Mouse (Mus musculus): ENCODE measurements around the gene Gm11020.
A peak's percentile ranks its signal among the peaks of the same experiment; 100 is the strongest.
"Not testable (repeated sequence)": the region's sequence is repeated elsewhere in the genome, so short reads cannot be mapped to it uniquely, and the experiment has no call there.

Gene Gm11020

GRCm38 (mm10) chr8:104321267-104321666, at the start of gene Gm11020:
TSS of gene Gm11020 (plus strand) at chr8:104321567.
- not testable (repeated sequence) for DNase-seq

DNA sequence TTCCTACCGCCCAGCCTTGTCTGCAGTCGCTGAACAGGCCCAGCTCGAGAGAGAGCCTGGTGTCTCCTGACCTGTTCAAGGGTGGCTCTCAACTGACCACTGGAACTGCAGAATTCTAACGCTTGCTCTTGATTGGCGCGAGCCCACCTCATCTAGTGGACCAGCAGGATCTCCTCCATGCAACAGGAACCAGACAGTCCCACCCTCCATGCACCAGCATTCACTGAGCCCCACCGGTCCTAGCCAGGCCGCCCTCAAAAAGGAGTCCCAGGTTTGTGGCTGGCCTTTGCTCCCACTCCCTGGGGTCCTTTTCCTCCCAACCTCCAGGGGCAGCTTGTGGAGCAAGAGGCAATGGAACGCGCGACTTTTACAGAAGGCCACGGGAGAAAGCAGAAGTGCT, 28.3 kb upstream of the Gm11020 start, which contains the start of gene Cmtm2a:
Gene Cmtm2a, minus strand, starts transcription at position 101 of the 400 bp plus-strand sequence.
- DNase-seq: not testable (repeated sequence)

DNA sequence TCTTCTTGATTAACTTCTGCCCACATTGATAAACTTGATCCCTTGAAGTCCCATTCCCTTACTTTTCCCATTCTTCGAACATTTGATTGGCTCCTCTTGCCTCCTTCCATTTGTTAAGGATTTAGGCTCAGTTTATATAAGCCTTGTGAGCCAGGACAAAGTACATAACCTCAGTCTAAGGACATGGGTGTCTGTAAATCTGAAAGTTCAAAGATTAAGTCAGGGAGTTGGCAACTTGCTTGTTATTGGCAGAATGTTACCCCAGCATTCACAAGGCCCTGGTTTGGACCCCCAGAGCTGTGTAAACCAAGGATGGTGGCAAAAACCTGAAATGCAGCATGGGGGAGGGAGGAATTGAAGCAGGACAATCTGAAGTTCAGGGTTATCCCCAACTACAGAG, 27.0 kb upstream of the Gm11020 start:
- no peak for DNase-seq

- DNase-seq: not testable (repeated sequence)
Measured at GRCm38 (mm10) chr8:104301577-104301976, 19.8 kb upstream of the Gm11020 start.

- DNase-seq: not testable (repeated sequence)
Measured at GRCm38 (mm10) chr8:104302536-104302935, 18.8 kb upstream of the Gm11020 start.

DNA sequence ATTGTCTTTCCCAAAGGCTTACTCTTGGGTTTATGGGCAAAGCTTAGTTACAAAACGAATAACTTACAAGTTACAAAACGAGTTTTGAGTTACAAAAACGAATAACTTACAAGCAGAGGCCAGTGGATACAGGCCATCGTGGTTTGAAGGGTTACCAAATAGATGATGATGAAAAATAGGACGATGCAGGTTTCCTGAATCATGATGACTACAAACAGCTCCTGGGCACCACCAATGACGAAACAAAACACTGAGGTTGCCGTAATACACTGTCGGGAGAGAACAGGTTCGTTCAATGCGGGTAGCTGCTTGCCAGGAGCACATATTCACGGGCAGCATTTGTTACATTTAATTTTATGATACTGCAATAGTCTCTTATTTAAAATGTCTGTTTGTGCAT, 16.4 kb upstream of the Gm11020 start:
- no peak for DNase-seq

DNA sequence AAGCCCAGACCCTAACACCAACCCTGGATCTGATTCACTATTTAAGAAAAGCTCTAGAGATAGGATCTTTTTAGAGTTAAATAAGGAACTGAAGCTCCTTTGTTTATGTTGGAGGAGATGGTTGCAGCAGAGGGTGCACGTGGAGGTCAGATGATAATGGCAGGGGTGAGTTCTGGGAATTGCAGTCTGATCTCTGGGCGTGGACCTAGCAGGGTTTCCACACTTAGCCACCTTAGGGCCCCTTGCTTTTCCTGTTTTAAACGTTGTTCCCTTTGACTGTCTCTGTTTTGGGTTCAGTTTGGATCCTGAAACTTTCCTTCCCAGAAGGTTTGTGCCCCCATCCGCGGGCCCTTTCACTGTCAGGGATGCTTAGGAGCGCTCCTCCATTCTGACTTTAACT, 13.0 kb upstream of the Gm11020 start:
- DNase-seq: not testable (repeated sequence)

DNA sequence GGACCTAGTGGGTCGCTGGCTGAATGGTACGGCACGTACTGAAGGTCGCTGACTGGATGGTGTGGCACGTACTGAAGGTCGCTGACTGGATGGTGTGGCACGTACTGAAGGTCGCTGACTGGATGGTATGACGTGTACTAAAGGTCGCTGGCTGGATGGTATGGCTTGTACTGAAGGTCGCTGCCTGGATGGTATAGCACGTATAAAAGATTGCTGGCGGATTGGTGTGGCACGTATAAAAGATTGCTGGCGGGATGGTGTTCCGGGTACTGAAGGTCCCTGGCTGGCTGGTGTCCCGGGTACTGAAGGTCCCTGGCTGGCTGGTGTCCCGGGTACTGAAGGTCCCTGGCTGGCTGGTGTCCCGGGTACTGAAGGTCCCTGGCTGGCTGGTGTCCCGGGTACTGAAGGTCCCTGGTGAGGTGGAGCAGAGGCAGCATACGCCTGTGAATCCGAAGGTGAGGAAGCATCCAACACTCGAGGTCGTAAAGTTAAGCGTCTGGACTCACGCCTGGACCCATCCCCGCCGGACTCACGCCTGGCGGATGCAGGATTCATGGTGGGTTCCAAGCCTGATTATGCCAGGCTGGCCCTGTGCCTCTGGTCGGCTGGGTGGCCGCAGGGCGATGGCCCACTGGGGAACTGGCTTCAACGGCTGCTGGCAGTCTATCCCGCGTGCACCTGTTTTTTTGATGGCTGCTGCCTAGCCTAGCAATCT, 11.8 kb upstream of the Gm11020 start, which contains the start of the genes Gm45711 and Cmtm1:
Gene Gm45711, minus strand, starts transcription at position 641 of the 715 bp plus-strand sequence.
Gene Cmtm1, minus strand, starts transcription at position 705 of the 715 bp plus-strand sequence.
- DNase-seq: not testable (repeated sequence)

- not testable (repeated sequence) for DNase-seq
Measured at GRCm38 (mm10) chr8:104312023-104312422, 9.3 kb upstream of the Gm11020 start.

- no peak for DNase-seq
Measured at GRCm38 (mm10) chr8:104313311-104313710, 8.1 kb upstream of the Gm11020 start.

DNA sequence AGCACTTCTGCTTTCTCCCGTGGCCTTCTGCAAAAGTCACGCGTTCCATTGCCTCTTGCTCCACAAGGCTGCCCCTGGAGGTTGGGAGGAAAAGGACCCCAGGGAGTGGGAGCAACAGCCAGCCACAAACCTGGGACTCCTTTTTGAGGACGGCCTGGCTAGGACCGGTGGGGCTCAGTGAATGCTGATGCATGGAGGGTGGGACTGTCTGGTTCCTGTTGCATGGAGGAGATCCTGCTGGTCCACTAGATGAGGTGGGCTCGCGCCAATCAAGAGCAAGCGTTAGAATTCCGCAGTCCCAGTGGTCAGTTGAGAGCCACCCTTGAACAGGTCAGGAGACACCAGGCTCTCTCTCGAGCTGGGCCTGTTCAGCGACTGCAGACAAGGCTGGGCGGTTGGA, 563 bp downstream of the Gm11020 start, which contains the start of gene Cmtm2b:
Gene Cmtm2b, plus strand, starts transcription at position 301 of the 400 bp plus-strand sequence.
- DNase-seq: not testable (repeated sequence)

DNA sequence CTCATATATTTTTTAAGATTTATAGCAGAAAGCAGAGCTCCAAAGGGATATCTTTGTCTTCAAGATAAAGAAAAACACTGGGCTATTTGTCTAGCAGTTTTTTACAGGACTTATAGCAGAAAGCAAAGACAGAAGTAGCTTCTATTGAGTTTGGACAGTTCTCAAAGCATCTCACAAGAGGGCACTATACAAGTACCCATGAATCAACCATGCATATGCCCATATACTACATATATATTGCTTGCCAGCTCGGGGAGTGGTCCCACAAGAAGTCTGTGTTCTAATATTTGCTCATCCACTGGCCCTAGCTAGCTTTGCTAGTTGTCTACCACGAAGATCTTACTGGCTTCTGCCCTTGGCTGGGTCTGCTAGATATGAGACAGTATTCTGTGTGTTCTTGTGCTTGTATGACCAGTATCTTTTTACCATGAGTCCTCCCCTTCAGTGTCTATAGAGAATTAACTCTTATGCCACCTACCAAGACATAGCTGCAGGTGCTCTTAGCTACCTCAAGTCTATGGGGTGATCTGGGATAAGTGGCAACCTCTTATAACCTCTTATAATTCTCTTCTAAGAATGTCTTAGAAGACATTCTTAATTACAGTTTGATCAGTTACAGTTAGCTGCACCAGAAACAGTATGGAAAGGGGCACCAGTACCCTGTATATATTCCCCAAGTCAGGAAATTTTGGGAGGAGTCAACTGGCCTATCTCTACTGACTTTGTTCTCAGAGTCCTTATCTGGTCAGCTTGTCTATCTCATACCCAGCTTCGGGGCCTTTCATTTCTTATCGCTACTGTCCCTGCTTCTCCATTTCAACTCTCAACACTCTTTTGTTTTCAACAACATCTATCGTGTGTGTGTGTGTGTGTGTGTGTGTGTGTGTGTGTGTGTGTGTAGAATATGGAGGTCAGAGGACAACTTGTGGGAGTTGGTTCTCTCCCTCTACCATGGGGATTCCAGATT, 11.6 kb downstream of the Gm11020 start:
- no peak for DNase-seq

DNA sequence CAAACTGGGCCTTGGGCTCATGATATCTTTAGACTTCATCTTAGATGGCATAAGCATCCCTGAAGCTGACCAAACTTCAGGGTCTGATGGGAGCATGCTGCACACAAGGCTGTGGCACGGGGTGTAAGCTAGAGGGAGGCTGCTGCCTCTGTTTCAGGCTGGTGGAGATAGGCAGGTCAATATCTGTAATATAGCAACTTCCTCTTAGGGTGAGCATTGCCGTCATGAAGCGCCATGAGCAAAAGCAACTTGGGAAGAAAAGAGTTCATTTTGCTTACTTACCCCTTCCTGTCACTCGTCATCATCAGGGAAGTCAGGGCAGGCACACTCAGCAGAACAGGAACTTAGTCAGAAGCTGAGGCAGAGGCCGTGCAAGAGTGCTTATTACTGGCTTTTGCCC, 12.4 kb downstream of the Gm11020 start:
- no peak for DNase-seq

DNA sequence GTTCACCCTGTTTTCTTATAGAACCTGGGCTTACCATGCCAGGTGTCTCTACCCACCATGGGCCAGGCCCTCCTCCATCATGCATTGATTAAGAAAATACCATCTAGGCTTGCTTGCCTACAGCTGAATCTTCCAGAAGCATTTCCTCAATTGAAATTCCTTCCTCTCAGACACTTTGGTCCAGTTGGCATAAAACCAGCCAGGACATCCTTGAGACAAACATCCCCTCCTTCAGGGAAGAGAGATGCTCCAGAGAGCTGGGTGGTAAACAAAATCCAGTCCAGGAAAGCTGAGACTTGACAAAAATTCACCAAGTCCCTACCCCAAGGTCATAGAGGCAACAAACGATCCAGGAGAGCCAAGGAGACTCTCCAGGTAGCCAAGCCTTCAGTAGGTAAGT, 12.8 kb downstream of the Gm11020 start:
- no peak for DNase-seq

GRCm38 (mm10) chr8:104336806-104337205, 15.4 kb downstream of the Gm11020 start:
- DNase-seq: no peak

DNA sequence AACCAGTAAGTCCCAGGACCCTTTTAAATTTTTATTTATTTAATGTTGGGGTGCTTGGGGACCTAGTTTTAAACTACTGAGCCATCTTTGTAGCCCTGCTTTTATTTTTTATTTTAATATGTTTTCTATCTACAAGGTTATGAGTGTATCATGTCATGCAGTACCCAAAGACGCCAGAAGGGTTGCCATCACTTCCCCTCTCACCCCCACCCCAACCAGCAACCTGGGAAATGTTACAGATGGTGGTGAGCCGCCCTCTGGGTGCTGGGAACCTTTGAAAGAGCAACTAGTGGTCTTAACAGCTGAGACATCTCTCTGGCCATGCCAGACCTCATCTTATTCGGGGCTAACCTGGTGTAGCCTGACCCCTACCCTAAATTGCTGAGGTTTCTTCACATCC, 16.5 kb downstream of the Gm11020 start:
- no peak for DNase-seq

GRCm38 (mm10) chr8:104339229-104339982, 18.0 kb downstream of the Gm11020 start, which contains the start of gene Cmtm3:
TSS of gene Cmtm3 (plus strand) at chr8:104339410.
- DNase-seq: no peak

DNA sequence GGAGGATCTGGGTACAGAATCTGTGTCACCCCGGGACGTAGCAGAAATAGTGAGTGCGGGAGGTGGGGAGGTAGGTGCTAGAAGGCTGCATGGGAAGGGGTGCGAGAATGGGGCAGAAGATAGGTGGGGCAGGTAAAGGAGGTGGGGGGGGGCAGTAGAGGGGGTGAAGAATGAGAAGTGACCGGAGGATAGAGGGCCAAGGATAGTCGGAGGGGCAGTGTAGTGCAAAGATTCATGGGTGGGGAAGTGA, 18.5 kb downstream of the Gm11020 start:
- no peak for DNase-seq

GRCm38 (mm10) chr8:104340233-104341105, 19.1 kb downstream of the Gm11020 start:
- DNase-seq: peak; percentile 62 to 63

- peak; percentile 27 to 35 for DNase-seq
Measured at GRCm38 (mm10) chr8:104341106-104341561, 19.8 kb downstream of the Gm11020 start.

GRCm38 (mm10) chr8:104341678-104342077, 20.3 kb downstream of the Gm11020 start:
- DNase-seq: no peak

DNA sequence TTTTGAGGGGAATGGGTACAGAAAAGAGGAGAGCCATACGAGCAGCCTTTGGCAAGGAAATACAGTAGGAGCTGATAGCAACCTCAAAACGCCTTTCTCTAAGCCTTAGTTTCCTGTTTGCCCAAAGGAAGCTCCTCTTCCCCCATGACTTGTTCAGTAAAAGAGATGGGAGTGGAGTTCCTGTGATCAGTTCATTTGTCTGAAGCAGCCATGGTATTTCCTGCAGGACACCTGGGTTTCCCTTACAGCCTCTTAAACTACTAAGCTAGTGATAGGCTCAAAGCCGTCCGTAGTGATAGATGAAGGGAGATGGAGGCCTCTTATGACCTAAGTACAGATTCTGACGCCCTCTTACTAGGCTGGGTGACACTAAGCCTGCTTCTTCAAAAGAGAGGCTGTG, 21.1 kb downstream of the Gm11020 start:
- no peak for DNase-seq

All from thymus, adult 18-20 months (tissue).